Mouse (Mus musculus): ENCODE data around the gene Hyal2. TPM values are rescaled to one million over a fixed set of nuclear protein-coding genes. Genes with fewer than 3 reads are reported as not detected.
A peak's percentile ranks its signal among the peaks of the same experiment; 100 is the strongest.

Hyal2 gene
- polyA plus RNA-seq, 1 experiment, result 39.8 TPM

DNA sequence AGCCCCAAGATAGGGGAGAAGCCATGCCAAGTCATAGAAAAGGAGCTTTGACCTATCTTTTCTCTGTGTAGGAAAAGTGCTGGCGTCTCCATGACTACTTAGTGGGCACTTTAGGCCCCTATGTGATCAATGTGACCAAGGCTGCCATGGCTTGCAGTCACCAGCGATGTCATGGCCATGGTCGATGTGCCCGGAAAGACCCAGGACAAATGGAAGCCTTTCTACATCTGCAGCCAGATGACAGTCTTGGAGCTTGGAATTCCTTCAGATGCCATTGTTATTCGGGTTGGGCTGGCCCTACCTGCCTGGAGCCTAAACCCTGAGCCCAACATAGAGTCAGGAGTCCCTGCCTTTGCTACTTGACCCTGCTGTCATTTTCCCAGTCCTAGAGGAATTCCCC, 18.8 kb downstream of the Hyal2 start:
- no peaks in the 10 kb centered on the region for H3K36me3 ChIP-seq (ENCODE audit: control insufficient read depth, insufficient read depth, low read length)
- H3K4me1 ChIP-seq (replicated peaks; ENCODE audit: control insufficient read depth, insufficient read depth, low read length), result peaks cover 19% of the 10 kb centered on the region
- no peak overlapping the region for H3K4me3 ChIP-seq (ENCODE audit: control insufficient read depth, insufficient read depth, low read length)

GRCm38 (mm10) chr9:107586974-107587832, 19.5 kb downstream of the Hyal2 start, which contains the start of gene Ifrd2:
TSS of gene Ifrd2 (plus strand) at chr9:107587642.
- 13% methylated on average over 46 of the region's 46 CpGs for WGBS
- Histone ChIP-seq H3K27ac (ENCODE audit: control insufficient read depth, insufficient read depth, low read length) (no peak within 1 kb of the TSS), H3K36me3 (ENCODE audit: control insufficient read depth, insufficient read depth, low read length) (0 out of 2 replicates have a peak, but pooled peaks cover 5% of the 10 kb centered on the region), H3K27me3 (ENCODE audit: control insufficient read depth, insufficient read depth, low read length) (no peaks in the 10 kb centered on the region), H3K4me3 (ENCODE audit: control insufficient read depth, insufficient read depth, low read length) (peak within 1 kb of the TSS; percentile 59), H3K4me1 (replicated peaks; ENCODE audit: control insufficient read depth, insufficient read depth, low read length) (peaks cover 16% of the 10 kb centered on the region)
- DNase-seq, result peak; percentile 99
- TF ChIP-seq POLR2A (IDR thresholded peaks at IDR 0.05; ENCODE audit: control insufficient read depth, extremely low read depth, insufficient read depth, low read length, poor library complexity) (peak; percentile 59), CTCF (IDR thresholded peaks at IDR 0.05; ENCODE audit: borderline replicate concordance, control insufficient read depth, extremely low read depth, insufficient read depth, low read length, poor library complexity) (0 out of 2 replicates have a peak, but pooled peaks have one; percentile 36)

More for the DNA sequence above, 18.8 kb downstream of the Hyal2 start:
- 93% methylated on average over 5 of the region's 5 CpGs for WGBS
- no peak for DNase-seq
- TF ChIP-seq POLR2A (IDR thresholded peaks at IDR 0.05; ENCODE audit: control insufficient read depth, extremely low read depth, insufficient read depth, low read length, poor library complexity), result no peak
- no peak for TF ChIP-seq CTCF (IDR thresholded peaks at IDR 0.05; ENCODE audit: borderline replicate concordance, control insufficient read depth, extremely low read depth, insufficient read depth, low read length, poor library complexity)
- Histone ChIP-seq H3K27ac (ENCODE audit: control insufficient read depth, insufficient read depth, low read length) (no peak overlapping the region), H3K27me3 (ENCODE audit: control insufficient read depth, insufficient read depth, low read length) (no peaks in the 10 kb centered on the region)

GRCm38 (mm10) chr9:107587833-107588639, 20.3 kb downstream of the Hyal2 start:
- no peak for DNase-seq
- TF ChIP-seq CTCF (IDR thresholded peaks at IDR 0.05; ENCODE audit: borderline replicate concordance, control insufficient read depth, extremely low read depth, insufficient read depth, low read length, poor library complexity), result no peak
- no peak for TF ChIP-seq POLR2A (IDR thresholded peaks at IDR 0.05; ENCODE audit: control insufficient read depth, extremely low read depth, insufficient read depth, low read length, poor library complexity)
- no peak overlapping the region for H3K27ac ChIP-seq (ENCODE audit: control insufficient read depth, insufficient read depth, low read length)
- whole genome bisulfite sequencing, result 1% methylated on average over 33 of the region's 33 CpGs
- peak overlapping the region; percentile 59 for H3K4me3 ChIP-seq (ENCODE audit: control insufficient read depth, insufficient read depth, low read length)
- H3K4me1 ChIP-seq (replicated peaks; ENCODE audit: control insufficient read depth, insufficient read depth, low read length), result peaks cover 16% of the 10 kb centered on the region
- 0 out of 2 replicates have a peak, but pooled peaks cover 6% of the 10 kb centered on the region for H3K36me3 ChIP-seq (ENCODE audit: control insufficient read depth, insufficient read depth, low read length)
- no peaks in the 10 kb centered on the region for H3K27me3 ChIP-seq (ENCODE audit: control insufficient read depth, insufficient read depth, low read length)

DNA sequence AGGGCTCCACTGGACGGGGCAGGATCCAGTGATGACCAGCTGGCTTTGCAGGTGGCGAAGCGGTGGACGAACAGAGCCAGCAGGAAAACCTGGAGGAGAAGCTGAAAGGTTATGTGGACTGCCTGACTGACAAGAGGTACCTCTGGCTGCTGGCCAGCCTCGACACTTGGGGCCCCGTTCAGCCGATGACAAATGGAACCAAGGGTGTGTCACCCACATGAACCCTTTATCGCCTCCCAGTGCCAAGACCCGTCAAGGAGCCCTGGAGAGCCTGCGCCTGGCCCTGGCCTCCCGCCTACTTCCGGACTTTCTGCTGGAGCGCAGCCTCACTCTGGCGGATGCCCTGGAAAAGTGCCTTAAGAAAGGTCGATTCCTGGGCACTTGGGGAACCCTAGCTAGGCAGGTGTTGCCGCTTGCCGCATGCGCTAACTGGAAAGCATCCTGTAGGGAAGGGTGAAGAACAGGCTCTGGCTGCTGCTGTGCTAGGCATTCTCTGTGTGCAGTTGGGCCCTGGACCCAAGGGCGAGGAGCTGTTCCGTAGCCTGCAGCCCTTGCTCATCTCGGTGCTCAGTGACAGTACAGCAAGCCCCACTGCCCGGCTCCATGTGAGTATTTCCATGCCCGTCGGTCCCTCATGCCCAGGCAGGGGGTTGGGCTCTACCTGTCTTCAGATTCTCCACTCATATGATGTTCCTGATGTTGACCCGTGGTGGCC, 22.5 kb downstream of the Hyal2 start:
- no peak for DNase-seq
- TF ChIP-seq CTCF (IDR thresholded peaks at IDR 0.05; ENCODE audit: borderline replicate concordance, control insufficient read depth, extremely low read depth, insufficient read depth, low read length, poor library complexity) (no peak), POLR2A (IDR thresholded peaks at IDR 0.05; ENCODE audit: control insufficient read depth, extremely low read depth, insufficient read depth, low read length, poor library complexity) (no peak)
- Histone ChIP-seq H3K27ac (ENCODE audit: control insufficient read depth, insufficient read depth, low read length) (no peak overlapping the region), H3K27me3 (ENCODE audit: control insufficient read depth, insufficient read depth, low read length) (no peaks in the 10 kb centered on the region), H3K4me1 (replicated peaks; ENCODE audit: control insufficient read depth, insufficient read depth, low read length) (peaks cover 16% of the 10 kb centered on the region), H3K36me3 (ENCODE audit: control insufficient read depth, insufficient read depth, low read length) (peaks cover 6% of the 10 kb centered on the region; the same call in 1 of the 2 replicates), H3K4me3 (ENCODE audit: control insufficient read depth, insufficient read depth, low read length) (no peak overlapping the region)
- 96% methylated on average over 25 of the region's 25 CpGs for WGBS

DNA sequence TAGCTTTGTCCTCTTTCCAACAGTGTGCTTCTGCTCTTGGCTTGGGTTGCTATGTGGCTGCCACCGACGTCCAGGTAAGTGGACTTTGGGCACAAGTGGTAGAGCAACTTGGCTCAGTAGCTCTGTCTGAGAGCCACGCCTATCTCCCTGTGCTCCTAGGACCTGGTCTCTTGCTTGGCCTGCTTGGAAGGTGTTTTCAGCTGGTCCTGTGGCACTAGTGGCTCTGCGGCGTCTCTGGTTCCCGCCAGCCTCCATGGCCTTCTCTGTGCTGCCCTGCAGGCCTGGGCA, 23.0 kb downstream of the Hyal2 start:
- H3K36me3 ChIP-seq (ENCODE audit: control insufficient read depth, insufficient read depth, low read length), result peaks cover 6% of the 10 kb centered on the region; the same call in 1 of the 2 replicates
- H3K4me3 ChIP-seq (ENCODE audit: control insufficient read depth, insufficient read depth, low read length), result no peak overlapping the region
- TF ChIP-seq POLR2A (IDR thresholded peaks at IDR 0.05; ENCODE audit: control insufficient read depth, extremely low read depth, insufficient read depth, low read length, poor library complexity) (no peak), CTCF (IDR thresholded peaks at IDR 0.05; ENCODE audit: borderline replicate concordance, control insufficient read depth, extremely low read depth, insufficient read depth, low read length, poor library complexity) (no peak)
- DNase-seq, result no peak
- WGBS, result 98% methylated on average over 6 of the region's 6 CpGs
- H3K27me3 ChIP-seq (ENCODE audit: control insufficient read depth, insufficient read depth, low read length), result no peaks in the 10 kb centered on the region
- H3K27ac ChIP-seq (ENCODE audit: control insufficient read depth, insufficient read depth, low read length), result no peak overlapping the region
- H3K4me1 ChIP-seq (replicated peaks; ENCODE audit: control insufficient read depth, insufficient read depth, low read length), result peaks cover 16% of the 10 kb centered on the region

Data from thymus, adult 2 months (tissue).